Mouse (Mus musculus) lung, adult 2 months (tissue): Measurements from ENCODE around the gene Zfhx3.

Source experiments
- CTCF ChIP-seq: fragments of 200-500 bp; IDR thresholded peaks from 2 replicates; pipeline ENCODE4 v1.5.1; 2011; ENCODE audit warnings: mild to moderate bottlenecking, low read length, control low read depth; ENCODE audit not compliant: insufficient read depth
- POLR2A ChIP-seq: fragments of 200-500 bp; IDR thresholded peaks from 2 replicates; pipeline ENCODE4 v1.6.1; 2011; ENCODE audit warnings: low read depth, mild to moderate bottlenecking, control low read depth, low read length, borderline replicate concordance; ENCODE audit errors: extremely low read depth

GRCm38 (mm10) chr8:108932729-108933128, 990.3 kb downstream of the Zfhx3 start:
- no peak for TF ChIP-seq CTCF
- no peak for TF ChIP-seq POLR2A
